Mouse (Mus musculus) yolk sac, embryonic 10.5 days (tissue): Measurements from ENCODE around the gene Gm29106.
"Not testable (repeated sequence)": the region's sequence is repeated elsewhere in the genome, so short reads cannot be mapped to it uniquely, and the experiment has no call there.

Source experiments
- DNase-seq: peaks from one replicate; pipeline ENCODE4 v3.0.0-alpha.2; 2017; ENCODE audit warnings: low spot score

Gene Gm29106

GRCm38 (mm10) chr1:118176242-118176641, at the start of gene Gm29106:
Gene Gm29106 (plus strand): TSS chr1:118176542.
- not testable (repeated sequence) for DNase-seq

GRCm38 (mm10) chr1:118228540-118228939, 52.2 kb downstream of the Gm29106 start:
- no peak for DNase-seq

- DNase-seq: no peak
Measured at GRCm38 (mm10) chr1:118236032-118236431, 59.7 kb downstream of the Gm29106 start.
